Mouse (Mus musculus): ENCODE results near the gene Rapgef1. TPM values are rescaled to one million over a fixed set of nuclear protein-coding genes. Genes with fewer than 3 reads are reported as not detected.

Gene Rapgef1
- total and polyA plus RNA-seq, 3 experiments = 24.3 to 43.3 (median 42.0) TPM

GRCm38 (mm10) chr2:29656095-29656494 lies 36.6 kb downstream of the Rapgef1 start:
- Histone ChIP-seq H3K4me1 (ENCODE audit: insufficient read depth, low read depth, low read length) (no peaks in the 10 kb centered on the region; the same call in 1 of the 2 replicates), H3K27me3 (ENCODE audit: insufficient read depth, low read length) (no peaks in the 10 kb centered on the region), H3K36me3 (replicated peaks) (peaks cover 38% of the 10 kb centered on the region), H3K9me3 (replicated peaks) (no peaks in the 10 kb centered on the region), H3K4me3 (ENCODE audit: low read depth, low read length) (no peak overlapping the region)
- no peak for DNase-seq (ENCODE audit: low spot score)
- TF ChIP-seq GATA1 (IDR thresholded peaks at IDR 0.05; ENCODE audit: borderline replicate concordance, low read length) = no peak
- no peak for TF ChIP-seq TAL1 (conservative IDR thresholded peaks at IDR 0.05; ENCODE audit: low read depth, low read length)
- TF ChIP-seq POLR2AphosphoS5 (IDR thresholded peaks at IDR 0.05; ENCODE audit: insufficient replicate concordance, low read depth, low read length) = no peak
- TF ChIP-seq CTCF (IDR thresholded peaks at IDR 0.05; ENCODE audit: low read depth, low read length) = no peak
- TF ChIP-seq GATA2 (IDR thresholded peaks at IDR 0.05; ENCODE audit: borderline replicate concordance, low read depth, low read length) = no peak
- ATAC-seq (ENCODE audit: extremely low read depth, insufficient number of reproducible peaks, low FRiP score, poor library complexity, severe bottlenecking) = no peak

DNA sequence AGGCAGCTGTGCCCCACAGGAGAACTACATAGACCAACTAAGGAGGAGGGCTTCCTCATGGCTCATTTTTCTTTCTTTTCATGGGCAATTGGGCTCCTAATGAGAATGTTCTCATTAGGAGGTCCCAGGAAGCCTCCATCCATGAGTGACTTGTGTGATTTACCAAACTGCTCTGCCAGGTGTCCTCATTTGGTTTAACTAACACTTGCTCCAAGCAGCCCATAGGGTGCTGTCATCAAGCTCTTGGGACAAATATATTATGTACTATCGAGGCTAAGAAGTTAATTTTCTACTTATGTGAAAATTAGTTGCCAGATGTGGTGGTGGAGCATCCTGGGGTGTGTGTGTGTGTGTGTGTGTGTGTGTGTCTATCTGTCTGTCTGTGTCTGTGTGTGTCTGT lies 37.6 kb downstream of the Rapgef1 start:
- peaks cover 6% of the 10 kb centered on the region for H3K4me1 ChIP-seq (ENCODE audit: insufficient read depth, low read depth, low read length)

GRCm38 (mm10) chr2:29661751-29662191 lies 42.3 kb downstream of the Rapgef1 start:
- H3K9me3 ChIP-seq (replicated peaks) = no peaks in the 10 kb centered on the region
- H3K27me3 ChIP-seq (ENCODE audit: insufficient read depth, low read length) = no peaks in the 10 kb centered on the region
- H3K36me3 ChIP-seq (replicated peaks) = peaks cover 53% of the 10 kb centered on the region
- H3K4me3 ChIP-seq (ENCODE audit: low read depth, low read length) = no peak overlapping the region
- peaks cover 20% of the 10 kb centered on the region for H3K4me1 ChIP-seq (ENCODE audit: insufficient read depth, low read depth, low read length)
- no peak for TF ChIP-seq POLR2AphosphoS5 (IDR thresholded peaks at IDR 0.05; ENCODE audit: insufficient replicate concordance, low read depth, low read length)
- TF ChIP-seq TAL1 (conservative IDR thresholded peaks at IDR 0.05; ENCODE audit: low read depth, low read length) = no peak
- no peak for TF ChIP-seq CTCF (IDR thresholded peaks at IDR 0.05; ENCODE audit: low read depth, low read length)
- no peak for TF ChIP-seq GATA2 (IDR thresholded peaks at IDR 0.05; ENCODE audit: borderline replicate concordance, low read depth, low read length)
- no peak for TF ChIP-seq GATA1 (IDR thresholded peaks at IDR 0.05; ENCODE audit: borderline replicate concordance, low read length)
- DNase-seq (ENCODE audit: low spot score) (no peak), ATAC-seq (ENCODE audit: extremely low read depth, insufficient number of reproducible peaks, low FRiP score, poor library complexity, severe bottlenecking) (no peak)

More for the DNA sequence above, 37.6 kb downstream of the Rapgef1 start:
- DNase-seq (ENCODE audit: low spot score) (no peak), ATAC-seq (ENCODE audit: extremely low read depth, insufficient number of reproducible peaks, low FRiP score, poor library complexity, severe bottlenecking) (no peak)
- Histone ChIP-seq H3K4me3 (ENCODE audit: low read depth, low read length) (no peak overlapping the region), H3K27me3 (ENCODE audit: insufficient read depth, low read length) (no peaks in the 10 kb centered on the region), H3K9me3 (replicated peaks) (no peaks in the 10 kb centered on the region), H3K36me3 (replicated peaks) (peaks cover 38% of the 10 kb centered on the region)
- TF ChIP-seq GATA2 (IDR thresholded peaks at IDR 0.05; ENCODE audit: borderline replicate concordance, low read depth, low read length) = no peak
- TF ChIP-seq GATA1 (IDR thresholded peaks at IDR 0.05; ENCODE audit: borderline replicate concordance, low read length) = no peak
- TF ChIP-seq POLR2AphosphoS5 (IDR thresholded peaks at IDR 0.05; ENCODE audit: insufficient replicate concordance, low read depth, low read length) = no peak
- TF ChIP-seq TAL1 (conservative IDR thresholded peaks at IDR 0.05; ENCODE audit: low read depth, low read length) = no peak
- TF ChIP-seq CTCF (IDR thresholded peaks at IDR 0.05; ENCODE audit: low read depth, low read length) = no peak

DNA sequence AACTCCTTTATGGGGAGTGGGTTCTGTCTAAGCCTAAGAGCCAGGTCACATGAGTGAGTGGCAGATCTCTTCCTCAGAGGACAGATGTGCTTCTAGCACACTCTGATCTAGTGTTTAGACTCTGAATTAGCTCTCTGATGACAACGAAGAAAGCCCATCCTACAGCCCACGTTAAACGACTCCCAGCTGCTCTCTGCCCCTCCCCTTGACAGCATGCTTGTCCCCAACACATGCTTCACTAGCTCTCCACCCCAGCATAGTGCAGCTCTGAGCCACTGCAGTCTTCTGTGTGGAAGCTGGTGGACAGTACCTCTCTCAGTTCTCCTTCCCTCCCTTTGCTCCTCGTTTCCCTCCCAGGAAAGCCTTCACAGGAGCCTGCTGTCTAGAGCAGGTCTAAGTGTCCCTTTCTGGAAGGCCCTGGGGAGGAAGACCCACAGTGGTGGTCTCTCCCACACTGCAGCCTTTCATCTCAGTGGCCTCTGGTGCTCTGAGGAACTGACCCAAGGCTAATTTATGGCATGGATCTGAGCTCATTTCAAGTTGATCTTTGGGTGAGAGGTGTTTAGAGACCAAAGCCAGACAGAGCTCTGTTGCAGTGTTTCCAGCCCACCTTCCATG lies 43.8 kb downstream of the Rapgef1 start:
- Histone ChIP-seq H3K4me1 (ENCODE audit: insufficient read depth, low read depth, low read length) (peaks cover 29% of the 10 kb centered on the region), H3K9me3 (replicated peaks) (no peaks in the 10 kb centered on the region), H3K4me3 (ENCODE audit: low read depth, low read length) (no peak overlapping the region), H3K36me3 (replicated peaks) (peaks cover 60% of the 10 kb centered on the region), H3K27me3 (ENCODE audit: insufficient read depth, low read length) (no peaks in the 10 kb centered on the region)
- ATAC-seq (ENCODE audit: extremely low read depth, insufficient number of reproducible peaks, low FRiP score, poor library complexity, severe bottlenecking) = no peak
- no peak for DNase-seq (ENCODE audit: low spot score)
- TF ChIP-seq CTCF (IDR thresholded peaks at IDR 0.05; ENCODE audit: low read depth, low read length) = no peak
- TF ChIP-seq TAL1 (conservative IDR thresholded peaks at IDR 0.05; ENCODE audit: low read depth, low read length) = no peak
- TF ChIP-seq GATA1 (IDR thresholded peaks at IDR 0.05; ENCODE audit: borderline replicate concordance, low read length) = no peak
- no peak for TF ChIP-seq GATA2 (IDR thresholded peaks at IDR 0.05; ENCODE audit: borderline replicate concordance, low read depth, low read length)
- TF ChIP-seq POLR2AphosphoS5 (IDR thresholded peaks at IDR 0.05; ENCODE audit: insufficient replicate concordance, low read depth, low read length) = no peak

DNA sequence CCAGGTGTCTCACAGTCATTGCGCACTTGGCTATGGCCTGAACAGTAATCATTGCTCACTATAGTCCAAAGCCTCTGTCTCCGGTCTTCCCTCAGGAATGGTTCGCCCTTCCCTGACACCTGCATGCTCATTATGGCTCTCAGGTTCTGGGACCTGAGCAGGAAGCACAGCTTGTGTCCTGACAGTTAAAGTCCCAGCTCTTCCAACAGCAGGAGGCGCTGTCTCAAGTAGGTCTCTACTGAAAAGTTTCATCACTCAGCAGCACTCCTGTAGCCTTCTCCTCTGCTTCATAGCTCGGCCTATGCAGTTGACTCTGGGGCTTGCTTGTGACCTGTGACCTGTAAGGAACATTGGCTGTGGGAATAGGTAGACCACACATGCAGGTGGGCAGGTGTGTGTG lies 45.9 kb downstream of the Rapgef1 start:
- Histone ChIP-seq H3K27me3 (ENCODE audit: insufficient read depth, low read length) (no peaks in the 10 kb centered on the region), H3K9me3 (replicated peaks) (no peaks in the 10 kb centered on the region), H3K36me3 (replicated peaks) (peaks cover 68% of the 10 kb centered on the region), H3K4me3 (ENCODE audit: low read depth, low read length) (no peak overlapping the region), H3K4me1 (ENCODE audit: insufficient read depth, low read depth, low read length) (peaks cover 42% of the 10 kb centered on the region)
- ATAC-seq (ENCODE audit: extremely low read depth, insufficient number of reproducible peaks, low FRiP score, poor library complexity, severe bottlenecking) (no peak), DNase-seq (ENCODE audit: low spot score) (no peak)
- TF ChIP-seq GATA2 (IDR thresholded peaks at IDR 0.05; ENCODE audit: borderline replicate concordance, low read depth, low read length) (no peak), GATA1 (IDR thresholded peaks at IDR 0.05; ENCODE audit: borderline replicate concordance, low read length) (no peak), POLR2AphosphoS5 (IDR thresholded peaks at IDR 0.05; ENCODE audit: insufficient replicate concordance, low read depth, low read length) (no peak), TAL1 (conservative IDR thresholded peaks at IDR 0.05; ENCODE audit: low read depth, low read length) (no peak), CTCF (IDR thresholded peaks at IDR 0.05; ENCODE audit: low read depth, low read length) (no peak)

DNA sequence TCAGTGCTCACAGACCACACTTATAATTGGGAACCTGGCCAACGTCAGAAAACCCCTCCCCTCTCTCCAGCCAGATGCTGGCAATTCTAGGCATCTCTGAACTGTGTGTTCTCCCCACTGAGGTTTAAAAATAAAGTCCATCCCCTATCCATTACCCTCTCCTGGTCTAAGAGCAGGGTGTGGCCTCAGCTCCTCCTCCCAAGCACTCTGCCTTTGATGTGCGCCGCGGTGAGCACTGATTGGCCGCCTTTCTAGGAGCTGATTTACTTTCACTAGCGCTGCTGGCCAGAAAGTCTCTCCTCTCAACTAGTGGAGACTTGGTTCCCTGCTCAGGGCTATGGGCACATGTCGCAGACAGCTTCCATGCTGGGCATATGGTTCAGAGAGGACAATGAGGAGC lies 47.1 kb downstream of the Rapgef1 start:
- Histone ChIP-seq H3K9me3 (replicated peaks) (no peaks in the 10 kb centered on the region), H3K36me3 (replicated peaks) (peaks cover 74% of the 10 kb centered on the region), H3K4me1 (ENCODE audit: insufficient read depth, low read depth, low read length) (peaks cover 44% of the 10 kb centered on the region), H3K4me3 (ENCODE audit: low read depth, low read length) (no peak overlapping the region), H3K27me3 (ENCODE audit: insufficient read depth, low read length) (no peaks in the 10 kb centered on the region)
- TF ChIP-seq GATA2 (IDR thresholded peaks at IDR 0.05; ENCODE audit: borderline replicate concordance, low read depth, low read length) = no peak
- TF ChIP-seq TAL1 (conservative IDR thresholded peaks at IDR 0.05; ENCODE audit: low read depth, low read length) = no peak
- TF ChIP-seq POLR2AphosphoS5 (IDR thresholded peaks at IDR 0.05; ENCODE audit: insufficient replicate concordance, low read depth, low read length) = no peak
- TF ChIP-seq GATA1 (IDR thresholded peaks at IDR 0.05; ENCODE audit: borderline replicate concordance, low read length) = no peak
- TF ChIP-seq CTCF (IDR thresholded peaks at IDR 0.05; ENCODE audit: low read depth, low read length) = no peak
- ATAC-seq (ENCODE audit: extremely low read depth, insufficient number of reproducible peaks, low FRiP score, poor library complexity, severe bottlenecking) (no peak), DNase-seq (ENCODE audit: low spot score) (no peak)

Data from G1E (cell line).